Mouse (Mus musculus) erythroblast, embryonic 14.5 days (primary cell): ENCODE results near the gene Slc50a1. TPM values are rescaled to one million over a fixed set of nuclear protein-coding genes. Genes with fewer than 3 reads are reported as not detected.

Source experiments
- H3K27me3 ChIP-seq: 2 replicates; pipeline ENCODE4 v1.6.1; 2012; ENCODE audit warnings: inconsistent platforms; ENCODE audit not compliant: control insufficient read depth
- H3K36me3 ChIP-seq: 2 replicates; pipeline ENCODE4 v1.6.1; 2012; ENCODE audit warnings: mild to moderate bottlenecking, inconsistent platforms; ENCODE audit not compliant: control insufficient read depth
- H3K4me1 ChIP-seq: 2 replicates; pipeline ENCODE4 v1.6.1; 2012; ENCODE audit warnings: inconsistent platforms; ENCODE audit not compliant: control insufficient read depth
- H3K4me3 ChIP-seq: replicated peaks from 2 replicates; pipeline ENCODE3; 2012; ENCODE audit warnings: moderate library complexity, mild to moderate bottlenecking, inconsistent platforms
- H3K9me3 ChIP-seq: 2 replicates; pipeline ENCODE4 v1.6.1; 2012; ENCODE audit warnings: low read length, inconsistent platforms, mixed read lengths; ENCODE audit not compliant: control insufficient read depth
- GATA1 ChIP-seq: IDR thresholded peaks from 2 replicates; pipeline ENCODE4 v1.6.1; 2012; ENCODE audit warnings: low read length, inconsistent platforms, mixed read lengths
- TAL1 ChIP-seq: IDR thresholded peaks from 3 replicates; pipeline ENCODE4 v1.6.1; 2012; ENCODE audit warnings: low read length, inconsistent platforms, mixed read lengths
- polyA plus RNA-seq: library from polyadenylated mRNA; stranded (reverse); fragments of >175 nt; gene quantifications from 2 replicates; pipeline ENCODE4 v1.2.3, GENCODE M21; 2012

Slc50a1 gene
- polyA plus RNA-seq, 1 experiment = 0.07 TPM

GRCm38 (mm10) chr3:89299499-89299898 is 29.1 kb upstream of the Slc50a1 start:
- Histone ChIP-seq H3K36me3 (no peaks in the 10 kb centered on the region), H3K27me3 (peaks cover 29% of the 10 kb centered on the region), H3K4me1 (no peaks in the 10 kb centered on the region), H3K9me3 (no peaks in the 10 kb centered on the region), H3K4me3 (no peak overlapping the region)
- no peak for TF ChIP-seq GATA1

- Histone ChIP-seq H3K9me3 (no peaks in the 10 kb centered on the region), H3K36me3 (no peaks in the 10 kb centered on the region), H3K27me3 (peaks cover 29% of the 10 kb centered on the region), H3K4me3 (no peak overlapping the region), H3K4me1 (no peaks in the 10 kb centered on the region)
- TF ChIP-seq TAL1 = no peak
- no peak for TF ChIP-seq GATA1
These were observed 28.5 kb upstream of the Slc50a1 start for GRCm38 (mm10) chr3:89298908-89299307.

- H3K9me3 ChIP-seq = no peaks in the 10 kb centered on the region
- no peak for TF ChIP-seq GATA1
- H3K36me3 ChIP-seq = no peaks in the 10 kb centered on the region
- H3K27me3 ChIP-seq = peaks cover 26% of the 10 kb centered on the region
- no peaks in the 10 kb centered on the region for H3K4me1 ChIP-seq
- no peak overlapping the region for H3K4me3 ChIP-seq
These were observed 26.5 kb upstream of the Slc50a1 start for GRCm38 (mm10) chr3:89296761-89297396.

- no peaks in the 10 kb centered on the region for H3K9me3 ChIP-seq
- no peak overlapping the region for H3K4me3 ChIP-seq
- no peaks in the 10 kb centered on the region for H3K4me1 ChIP-seq
- peaks cover 26% of the 10 kb centered on the region for H3K27me3 ChIP-seq
- no peaks in the 10 kb centered on the region for H3K36me3 ChIP-seq
- TF ChIP-seq GATA1 (no peak), TAL1 (no peak)
These were observed 25.4 kb upstream of the Slc50a1 start for GRCm38 (mm10) chr3:89295685-89296230.

DNA sequence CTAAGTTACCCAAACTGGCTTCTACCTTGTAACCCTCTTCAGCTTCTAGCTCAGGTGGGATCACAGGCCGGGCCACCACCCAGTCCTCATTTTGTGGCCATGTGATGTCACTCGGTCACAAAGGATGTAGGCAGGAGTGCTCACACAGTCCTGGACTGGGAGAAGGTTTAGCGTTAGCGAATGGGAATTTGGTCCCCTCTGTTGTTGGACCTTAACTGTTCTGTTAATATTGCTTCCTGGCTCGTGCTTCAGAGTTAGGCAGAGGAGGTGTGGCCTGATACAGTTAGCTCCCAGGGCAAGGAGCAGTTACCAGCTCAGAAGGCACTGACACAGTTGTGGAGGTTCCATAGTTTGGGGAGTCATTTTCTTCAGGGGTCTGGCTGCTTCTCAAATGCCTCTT is 23.8 kb upstream of the Slc50a1 start:
- no peaks in the 10 kb centered on the region for H3K9me3 ChIP-seq
- H3K27me3 ChIP-seq = peaks cover 14% of the 10 kb centered on the region
- TF ChIP-seq GATA1 = no peak
- H3K36me3 ChIP-seq = no peaks in the 10 kb centered on the region
- H3K4me3 ChIP-seq = no peak overlapping the region
- no peaks in the 10 kb centered on the region for H3K4me1 ChIP-seq

DNA sequence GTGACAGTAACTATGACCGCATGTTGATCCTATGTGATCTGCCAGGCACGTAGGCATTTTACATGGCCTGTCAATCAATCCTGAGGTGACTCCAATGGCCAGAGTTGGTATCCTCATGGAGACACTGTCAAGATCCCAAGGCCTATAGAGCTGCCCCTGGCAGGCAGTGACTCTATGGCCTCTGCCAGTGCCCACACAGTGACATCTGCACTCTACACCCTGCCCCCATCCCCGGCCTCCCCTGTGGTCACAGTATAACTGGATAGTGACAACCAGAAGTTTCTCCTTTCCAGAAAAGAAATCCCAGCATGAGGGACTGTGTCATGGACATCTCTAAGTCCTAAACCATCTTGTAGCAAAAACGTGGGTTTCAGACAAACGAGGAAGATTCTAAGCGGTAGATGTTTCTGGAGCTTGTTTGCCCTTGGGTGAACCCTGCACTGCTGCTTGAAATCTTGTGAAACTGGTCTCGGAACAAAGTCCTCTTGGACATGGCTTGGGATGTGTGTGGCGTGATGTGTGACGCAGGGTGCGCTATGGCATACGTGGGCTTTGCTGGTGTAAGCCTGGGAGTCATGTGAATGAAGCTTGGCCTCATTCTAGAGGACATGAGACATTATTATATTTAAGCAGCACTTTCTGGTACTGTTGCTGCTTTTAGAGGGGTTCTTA is 23.0 kb upstream of the Slc50a1 start:
- no peak overlapping the region for H3K4me3 ChIP-seq
- no peaks in the 10 kb centered on the region for H3K9me3 ChIP-seq
- TF ChIP-seq GATA1 = no peak
- no peak for TF ChIP-seq TAL1
- H3K4me1 ChIP-seq = no peaks in the 10 kb centered on the region
- peaks cover 7% of the 10 kb centered on the region for H3K27me3 ChIP-seq
- H3K36me3 ChIP-seq = no peaks in the 10 kb centered on the region

DNA sequence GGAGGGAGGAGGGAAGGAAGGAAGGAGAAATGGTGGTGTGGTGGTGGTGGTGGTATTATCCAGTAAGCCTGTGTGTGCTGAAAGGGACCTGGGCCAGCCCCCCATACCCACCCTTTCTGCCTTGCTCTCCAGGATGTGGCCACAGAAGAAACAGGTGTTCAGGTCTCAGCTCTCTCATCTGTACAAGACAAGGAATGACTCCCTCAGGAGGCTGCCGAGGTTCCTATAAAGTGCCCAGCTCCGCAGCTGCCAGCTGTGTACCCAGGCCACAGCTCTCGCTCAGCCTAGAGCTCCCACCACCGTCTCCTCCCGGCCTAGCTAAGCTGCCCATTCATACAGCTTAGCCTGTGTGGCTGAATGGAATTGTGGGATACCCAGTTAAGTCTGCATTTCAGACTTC is 21.9 kb upstream of the Slc50a1 start:
- Histone ChIP-seq H3K4me3 (no peak overlapping the region), H3K4me1 (no peaks in the 10 kb centered on the region), H3K9me3 (no peaks in the 10 kb centered on the region), H3K36me3 (no peaks in the 10 kb centered on the region), H3K27me3 (peaks cover 10% of the 10 kb centered on the region)
- no peak for TF ChIP-seq TAL1
- TF ChIP-seq GATA1 = no peak

- no peaks in the 10 kb centered on the region for H3K36me3 ChIP-seq
These were observed 21.5 kb upstream of the Slc50a1 start for GRCm38 (mm10) chr3:89291874-89292273.

GRCm38 (mm10) chr3:89288503-89288928 is 18.1 kb upstream of the Slc50a1 start:
- Histone ChIP-seq H3K36me3 (no peaks in the 10 kb centered on the region), H3K4me1 (no peaks in the 10 kb centered on the region), H3K27me3 (peaks cover 20% of the 10 kb centered on the region), H3K4me3 (no peak overlapping the region), H3K9me3 (no peaks in the 10 kb centered on the region)
- no peak for TF ChIP-seq TAL1
- no peak for TF ChIP-seq GATA1

More at GRCm38 (mm10) chr3:89291874-89292273, 21.5 kb upstream of the Slc50a1 start:
- Histone ChIP-seq H3K4me1 (no peaks in the 10 kb centered on the region), H3K9me3 (no peaks in the 10 kb centered on the region), H3K4me3 (no peak overlapping the region), H3K27me3 (peaks cover 10% of the 10 kb centered on the region)
- no peak for TF ChIP-seq GATA1
- no peak for TF ChIP-seq TAL1
